Mouse (Mus musculus) lung, adult 2 months (tissue): Measurements from ENCODE around the gene Gm38394. TPM values are rescaled to one million over a fixed set of nuclear protein-coding genes. Genes with fewer than 3 reads are reported as not detected.
"Not testable (repeated sequence)": the region's sequence is repeated elsewhere in the genome, so short reads cannot be mapped to it uniquely, and the experiment has no call there.

Experiments
- DNase-seq: peaks from one replicate; pipeline ENCODE4 v3.0.0; 2022
- H3K4me1 ChIP-seq: fragments of 200-500 bp; 2 replicates; pipeline ENCODE4 v1.6.1; 2011; ENCODE audit warnings: low read length; ENCODE audit not compliant: control insufficient read depth, insufficient read depth
- H3K4me3 ChIP-seq: fragments of 200-500 bp; replicated peaks from 2 replicates; pipeline ENCODE3; 2011; ENCODE audit warnings: low read depth, mild to moderate bottlenecking, control low read depth, low read length; ENCODE audit errors: extremely low read depth
- CTCF ChIP-seq: fragments of 200-500 bp; IDR thresholded peaks from 2 replicates; pipeline ENCODE4 v1.5.1; 2011; ENCODE audit warnings: mild to moderate bottlenecking, low read length, control low read depth; ENCODE audit not compliant: insufficient read depth
- POLR2A ChIP-seq: fragments of 200-500 bp; IDR thresholded peaks from 2 replicates; pipeline ENCODE4 v1.6.1; 2011; ENCODE audit warnings: low read depth, mild to moderate bottlenecking, control low read depth, low read length, borderline replicate concordance; ENCODE audit errors: extremely low read depth
- WGBS: fragments of 180-500 bp; shearing (Covaris S2); methylation state at CpG from one replicate; pipeline ENCODE4 v1.1.7; 2018; 5-methylcytosine and 5-hydroxymethylcytosine counted together
- polyA plus RNA-seq: library from polyadenylated mRNA; depleted of rRNA; stranded (reverse); fragments of >200 nt; gene quantifications from 2 replicates; pipeline ENCODE4 v1.2.3, GENCODE M21; 2012

The Gm38394 gene
- polyA plus RNA-seq, 1 experiment, result 5.3 TPM

- no peaks in the 10 kb centered on the region for H3K4me1 ChIP-seq
- TF ChIP-seq POLR2A, result no peak
- no peak for TF ChIP-seq CTCF
- H3K4me3 ChIP-seq, result no peak overlapping the region
- no peak for DNase-seq
- 82% methylated on average over 7 of the region's 7 CpGs for WGBS
Measured at GRCm38 (mm10) chr1:133667721-133668120, 6.6 kb upstream of the Gm38394 start.

- 79% methylated on average over 8 of the region's 8 CpGs for WGBS
- H3K4me1 ChIP-seq, H3K4me3 ChIP-seq, DNase-seq: not testable (repeated sequence)
Measured at GRCm38 (mm10) chr1:133665713-133666112, 4.6 kb upstream of the Gm38394 start.

GRCm38 (mm10) chr1:133664203-133664970, 3.3 kb upstream of the Gm38394 start:
- DNase-seq, result no peak
- Histone ChIP-seq H3K4me1 (peaks cover 2% of the 10 kb centered on the region), H3K4me3 (no peak overlapping the region)
- TF ChIP-seq CTCF (no peak), POLR2A (no peak)
- WGBS, result 78% methylated on average over 11 of the region's 11 CpGs

- H3K4me1 ChIP-seq, result peaks cover 9% of the 10 kb centered on the region
- no peak for DNase-seq
- H3K4me3 ChIP-seq, result no peak overlapping the region
- 64% methylated on average over 4 of the region's 4 CpGs for WGBS
- TF ChIP-seq CTCF (no peak), POLR2A (no peak)
Measured at GRCm38 (mm10) chr1:133663427-133663826, 2.3 kb upstream of the Gm38394 start.

- H3K4me3 ChIP-seq, result no peak overlapping the region
- TF ChIP-seq POLR2A (no peak), CTCF (no peak)
- peaks cover 13% of the 10 kb centered on the region for H3K4me1 ChIP-seq
- DNase-seq, result no peak
- 94% methylated on average over 7 of the region's 7 CpGs for WGBS
Measured at GRCm38 (mm10) chr1:133662941-133663340, 1.8 kb upstream of the Gm38394 start.

- under 1% methylated on average over 39 of the region's 41 CpGs for WGBS
- peak; percentile 67 for DNase-seq
- TF ChIP-seq POLR2A (no peak), CTCF (no peak)
- peak within 1 kb of the TSS; percentile 72 for H3K4me3 ChIP-seq
- peaks cover 16% of the 10 kb centered on the region for H3K4me1 ChIP-seq
Measured at GRCm38 (mm10) chr1:133660466-133661202, 484 bp downstream of the Gm38394 start, which contains the start of gene Zbed6. Zbed6 (minus strand) TSS chr1:133660885.

- TF ChIP-seq CTCF (no peak), POLR2A (no peak)
- Histone ChIP-seq H3K4me1 (peaks cover 19% of the 10 kb centered on the region), H3K4me3 (no peak overlapping the region)
- DNase-seq, result no peak
- WGBS, result 77% methylated on average over 3 of the region's 3 CpGs
Measured at GRCm38 (mm10) chr1:133658878-133659277, 2.2 kb downstream of the Gm38394 start.

GRCm38 (mm10) chr1:133656811-133657210, 4.3 kb downstream of the Gm38394 start:
- TF ChIP-seq CTCF, result no peak
- TF ChIP-seq POLR2A, result no peak
- DNase-seq, result no peak
- WGBS, result 40% methylated on average over 5 of the region's 5 CpGs
- peaks cover 21% of the 10 kb centered on the region for H3K4me1 ChIP-seq
- H3K4me3 ChIP-seq, result no peak overlapping the region

GRCm38 (mm10) chr1:133653033-133653432, 8.1 kb downstream of the Gm38394 start:
- WGBS, result 91% methylated on average over 1 of the region's 1 CpGs
- peaks cover 11% of the 10 kb centered on the region for H3K4me1 ChIP-seq
- H3K4me3 ChIP-seq, result no peak overlapping the region
- no peak for TF ChIP-seq POLR2A
- TF ChIP-seq CTCF, result no peak
- DNase-seq, result no peak
